Mouse (Mus musculus) myocyte (in vitro differentiated cells): Measurements from ENCODE around the gene Mfsd14b. TPM values are rescaled to one million over a fixed set of nuclear protein-coding genes. Genes with fewer than 3 reads are reported as not detected.
A peak's percentile ranks its signal among the peaks of the same experiment; 100 is the strongest.

Experiments used
- H3K27me3 ChIP-seq: one replicate; pipeline ENCODE4 v1.6.1; 2011; ENCODE audit not compliant: control insufficient read depth, insufficient read depth, insufficient read length
- H3K36me3 ChIP-seq: one replicate; pipeline ENCODE4 v1.6.1; 2011; ENCODE audit not compliant: control insufficient read depth, insufficient read depth
- H3K4me2 ChIP-seq: one replicate; pipeline ENCODE4 v1.6.1; 2011; ENCODE audit warnings: low read depth, control low read depth
- H3K4me3 ChIP-seq: one replicate; pipeline ENCODE4 v1.5.1; 2011; ENCODE audit warnings: mild to moderate bottlenecking, control low read depth, moderate library complexity
- H3K79me2 ChIP-seq: one replicate; pipeline ENCODE4 v1.6.1; 2011; ENCODE audit not compliant: control insufficient read depth, insufficient read depth
- H3ac ChIP-seq: one replicate; pipeline ENCODE4 v1.6.1; 2011; ENCODE audit not compliant: control insufficient read depth, insufficient read length
- CEBPB ChIP-seq: IDR thresholded peaks from 2 replicates; pipeline ENCODE4 v1.6.1; 2011; ENCODE audit warnings: mild to moderate bottlenecking, moderate library complexity; ENCODE audit not compliant: poor library complexity, insufficient read depth, severe bottlenecking
- E2F4 ChIP-seq: IDR thresholded peaks from one replicate; pipeline ENCODE4 v1.6.1; 2011; ENCODE audit warnings: mild to moderate bottlenecking, control low read depth, moderate library complexity; ENCODE audit not compliant: insufficient read depth
- MAX ChIP-seq: IDR thresholded peaks from one replicate; pipeline ENCODE4 v1.6.1; 2011; ENCODE audit warnings: low read depth, mild to moderate bottlenecking, control low read depth
- MYOD1 ChIP-seq, 3 experiments: IDR thresholded peaks; one replicate each; pipeline ENCODE4 v1.6.1; 2011; ENCODE audit warnings: control low read depth in 2 of 3, low read depth in 2 of 3, mild to moderate bottlenecking in 2 of 3, moderate library complexity in 1 of 3; ENCODE audit not compliant: insufficient read length in 2 of 3, control insufficient read depth in 1 of 3
- MYOG ChIP-seq, 3 experiments: IDR thresholded peaks; one replicate each; pipeline ENCODE4 v1.6.1; 2011; ENCODE audit warnings: control low read depth in 2 of 3, low read depth in 2 of 3, mild to moderate bottlenecking in 2 of 3; ENCODE audit not compliant: insufficient read length in 2 of 3, control insufficient read depth in 1 of 3, insufficient read depth in 1 of 3
- POLR2A ChIP-seq: IDR thresholded peaks from one replicate; pipeline ENCODE4 v1.6.1; 2011; ENCODE audit warnings: low read depth, mild to moderate bottlenecking, control low read depth, moderate library complexity; ENCODE audit not compliant: insufficient read length
- POLR2AphosphoS2 ChIP-seq: IDR thresholded peaks from one replicate; pipeline ENCODE4 v1.6.1; 2011; ENCODE audit warnings: low read depth, control low read depth; ENCODE audit not compliant: insufficient read length
- REST ChIP-seq: IDR thresholded peaks from one replicate; pipeline ENCODE4 v1.6.1; 2011; ENCODE audit warnings: mild to moderate bottlenecking, control low read depth, moderate library complexity; ENCODE audit not compliant: insufficient read depth, insufficient read length
- SRF ChIP-seq: IDR thresholded peaks from one replicate; pipeline ENCODE4 v1.6.1; 2011; ENCODE audit warnings: low read depth; ENCODE audit not compliant: control insufficient read depth, insufficient read length
- TCF12 ChIP-seq: IDR thresholded peaks from one replicate; pipeline ENCODE4 v1.6.1; 2011; ENCODE audit warnings: mild to moderate bottlenecking, control low read depth; ENCODE audit not compliant: poor library complexity, insufficient read depth, severe bottlenecking
- TCF3 ChIP-seq: IDR thresholded peaks from one replicate; pipeline ENCODE4 v1.6.1; 2011; ENCODE audit warnings: low read depth, control low read depth; ENCODE audit not compliant: insufficient read length
- USF1 ChIP-seq: IDR thresholded peaks from one replicate; pipeline ENCODE4 v1.6.1; 2011; ENCODE audit warnings: low read depth, mild to moderate bottlenecking, control low read depth, moderate library complexity
- polyA plus RNA-seq: library from polyadenylated mRNA; unstranded; fragments of >200 nt; fragmentation: generic; extraction: Trizol; gene quantifications from one replicate; pipeline ENCODE4 v1.2.1, GENCODE M21; 2012; ENCODE audit warnings: missing spikeins

The Mfsd14b gene
- polyA plus RNA-seq = 6.0 TPM

GRCm38 (mm10) chr13:65112459-65113110 is at the start of gene Mfsd14b:
Gene Mfsd14b (minus strand): TSS chr13:65112975.
- H3K36me3 ChIP-seq = no peaks in the 10 kb centered on the region
- TF ChIP-seq POLR2AphosphoS2 (peak; percentile 63), MYOG (IDR thresholded peaks at IDR 0.05; ENCODE audit: control insufficient read depth in 1 of 3, insufficient read depth in 1 of 3, insufficient read length in 2 of 3, low read depth in 2 of 3) (no peak), CEBPB (no peak), MYOD1 (IDR thresholded peaks at IDR 0.05; ENCODE audit: control insufficient read depth in 1 of 3, insufficient read length in 2 of 3, low read depth in 2 of 3) (no peak), SRF (peak; percentile 70), TCF3 (no peak), E2F4 (no peak), MAX (no peak), TCF12 (no peak), USF1 (no peak), REST (no peak), POLR2A (peak; percentile 71)
- peak within 1 kb of the TSS; percentile 73 for H3K4me3 ChIP-seq
- peak within 1 kb of the TSS; percentile 42 for H3ac ChIP-seq
- no peaks in the 10 kb centered on the region for H3K27me3 ChIP-seq
- H3K79me2 ChIP-seq = peaks cover 42% of the 10 kb centered on the region
- H3K4me2 ChIP-seq = peak within 1 kb of the TSS; percentile 85

GRCm38 (mm10) chr13:65149940-65150339 is 37.2 kb upstream of the Mfsd14b start, which contains the start of gene Olfr466:
Gene Olfr466 (plus strand): TSS chr13:65150240.
- Histone ChIP-seq H3K4me2 (no peak within 1 kb of the TSS), H3K36me3 (no peaks in the 10 kb centered on the region), H3K27me3 (no peaks in the 10 kb centered on the region), H3ac (no peak within 1 kb of the TSS), H3K79me2 (no peaks in the 10 kb centered on the region), H3K4me3 (no peak within 1 kb of the TSS)
- TF ChIP-seq MAX = no peak
- no peak for TF ChIP-seq USF1
- no peak for TF ChIP-seq TCF12
- TF ChIP-seq TCF3 = no peak
- TF ChIP-seq MYOD1 (IDR thresholded peaks at IDR 0.05; ENCODE audit: control insufficient read depth in 1 of 3, insufficient read length in 2 of 3, low read depth in 2 of 3) = no peak
- TF ChIP-seq CEBPB = no peak
- no peak for TF ChIP-seq SRF
- no peak for TF ChIP-seq REST
- TF ChIP-seq MYOG (IDR thresholded peaks at IDR 0.05; ENCODE audit: control insufficient read depth in 1 of 3, insufficient read depth in 1 of 3, insufficient read length in 2 of 3, low read depth in 2 of 3) = no peak
- TF ChIP-seq POLR2AphosphoS2 = no peak
- TF ChIP-seq E2F4 = no peak
- no peak for TF ChIP-seq POLR2A

DNA sequence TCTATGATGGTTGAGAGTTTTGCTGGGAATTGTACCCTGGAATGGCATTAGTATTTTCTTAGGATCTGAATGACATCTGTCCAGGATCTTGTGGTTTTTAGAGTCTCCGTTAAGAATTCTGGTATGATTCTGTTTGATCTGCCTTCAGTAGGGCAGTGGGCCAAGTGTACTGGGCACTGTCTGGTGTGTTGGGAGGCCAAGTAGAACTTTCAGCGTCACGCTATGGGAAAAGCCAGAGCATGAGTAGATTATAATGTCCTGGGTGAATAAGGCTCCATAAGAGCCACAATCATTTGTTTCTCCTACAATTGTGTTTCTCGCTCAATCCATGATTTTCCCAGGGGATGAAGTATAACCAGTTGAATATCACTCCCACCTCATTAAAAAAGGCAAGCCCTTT is 25.0 kb upstream of the Mfsd14b start, which contains the start of gene Olfr465-ps1:
Gene Olfr465-ps1 (plus strand): TSS at position 301 of the 400 bp plus-strand sequence.
- Histone ChIP-seq H3K36me3 (no peaks in the 10 kb centered on the region), H3ac (no peak within 1 kb of the TSS), H3K4me3 (no peak within 1 kb of the TSS), H3K4me2 (no peak within 1 kb of the TSS), H3K79me2 (no peaks in the 10 kb centered on the region), H3K27me3 (no peaks in the 10 kb centered on the region)
- no peak for TF ChIP-seq TCF3
- no peak for TF ChIP-seq POLR2AphosphoS2
- TF ChIP-seq MYOG (IDR thresholded peaks at IDR 0.05; ENCODE audit: control insufficient read depth in 1 of 3, insufficient read depth in 1 of 3, insufficient read length in 2 of 3, low read depth in 2 of 3) = no peak
- TF ChIP-seq REST = no peak
- no peak for TF ChIP-seq POLR2A
- no peak for TF ChIP-seq MYOD1 (IDR thresholded peaks at IDR 0.05; ENCODE audit: control insufficient read depth in 1 of 3, insufficient read length in 2 of 3, low read depth in 2 of 3)
- TF ChIP-seq MAX = no peak
- TF ChIP-seq TCF12 = no peak
- no peak for TF ChIP-seq USF1
- TF ChIP-seq SRF = no peak
- no peak for TF ChIP-seq CEBPB
- TF ChIP-seq E2F4 = no peak

DNA sequence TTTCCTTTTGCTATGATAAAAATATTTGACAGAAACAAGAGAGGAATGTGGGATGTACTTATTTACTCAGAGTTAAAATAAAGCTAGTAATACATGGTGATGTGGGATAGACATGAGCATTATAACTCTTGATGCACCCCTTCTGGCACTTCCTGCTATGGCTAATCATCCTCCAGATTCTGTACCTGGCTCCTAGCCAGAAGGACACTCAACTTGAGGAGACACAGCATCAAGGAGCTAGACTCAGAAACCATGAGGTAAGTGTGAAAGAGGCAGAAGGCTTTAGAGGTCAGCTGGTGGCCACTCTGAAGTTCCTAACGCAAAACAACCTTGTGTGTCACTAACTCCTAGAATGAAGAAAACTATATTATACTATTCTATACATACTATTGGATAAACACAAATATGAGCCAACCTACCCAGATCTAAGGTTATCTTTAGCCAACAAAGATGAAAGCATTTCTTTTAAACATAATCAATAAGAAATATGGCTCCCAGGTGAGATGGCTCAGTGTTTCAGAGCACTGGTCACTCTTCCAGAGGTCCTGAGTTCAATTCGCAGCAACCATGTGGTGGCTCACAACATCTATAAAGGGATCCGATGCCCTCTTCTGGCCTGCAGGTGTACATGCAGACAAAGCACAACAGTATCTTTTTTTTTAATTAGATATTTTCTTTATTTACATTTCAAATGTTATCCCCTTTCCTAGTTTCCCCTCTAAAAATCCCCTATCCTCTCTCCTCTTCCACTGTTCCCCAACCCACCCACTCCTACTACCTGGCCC is 14.5 kb upstream of the Mfsd14b start:
- H3K36me3 ChIP-seq = no peaks in the 10 kb centered on the region
- no peak overlapping the region for H3K4me3 ChIP-seq
- H3K79me2 ChIP-seq = no peaks in the 10 kb centered on the region
- H3K27me3 ChIP-seq = no peaks in the 10 kb centered on the region
- H3K4me2 ChIP-seq = no peak overlapping the region
- H3ac ChIP-seq = no peak overlapping the region
- no peak for TF ChIP-seq SRF
- TF ChIP-seq POLR2A = no peak
- TF ChIP-seq MAX = no peak
- TF ChIP-seq MYOD1 (IDR thresholded peaks at IDR 0.05; ENCODE audit: control insufficient read depth in 1 of 3, insufficient read length in 2 of 3, low read depth in 2 of 3) = no peak
- TF ChIP-seq E2F4 = no peak
- TF ChIP-seq REST = no peak
- TF ChIP-seq USF1 = no peak
- no peak for TF ChIP-seq TCF12
- TF ChIP-seq MYOG (IDR thresholded peaks at IDR 0.05; ENCODE audit: control insufficient read depth in 1 of 3, insufficient read depth in 1 of 3, insufficient read length in 2 of 3, low read depth in 2 of 3) = no peak
